Comparison of ENCODE assay signal across 7 mouse cellular contexts in the genomic region with DNA sequence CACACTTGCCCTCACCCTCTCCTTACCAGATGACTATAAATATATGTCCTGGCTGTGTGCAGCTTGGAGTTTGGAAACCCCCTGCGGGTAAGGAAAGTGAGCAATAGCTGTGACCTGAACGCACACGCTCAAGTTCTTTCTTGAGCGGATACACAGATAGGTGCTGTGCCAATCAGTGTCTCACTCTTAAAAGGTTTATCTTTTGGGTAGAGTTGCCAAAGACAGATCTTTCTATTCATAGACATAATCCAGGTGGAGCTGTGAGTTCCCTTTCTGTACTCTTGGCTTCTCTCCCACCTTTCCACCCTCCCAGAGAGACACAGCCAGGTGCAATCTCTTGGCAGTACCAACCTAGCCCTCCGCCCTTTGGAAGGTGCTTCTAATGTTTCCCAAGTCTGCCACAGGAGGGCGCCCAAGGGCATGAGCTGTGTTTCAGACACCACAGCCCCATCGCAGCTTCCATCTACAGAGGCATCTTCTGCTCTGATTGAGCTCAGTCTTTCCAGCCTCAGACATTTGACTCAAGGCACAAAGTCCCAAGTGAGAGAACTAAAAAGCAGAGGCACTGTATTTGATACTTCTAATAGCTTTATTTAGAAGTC. TPM values are rescaled to one million over a fixed set of nuclear protein-coding genes. Genes with fewer than 3 reads are reported as not detected.
DNase-seq lines count a peak whose midpoint lies in the region; ATAC-seq and TF ChIP-seq lines count a peak whose summit lies in the region.

No protein-coding gene starts in this region.

- no peak overlapping the region for H3K4me3 ChIP-seq in intestine, postnatal 0 days (ENCODE audit: low read depth, low read length)
- H3K4me3 ChIP-seq in midbrain, postnatal 0 days (ENCODE audit: low read depth, low read length) = no peak overlapping the region
- H3K4me3 ChIP-seq in stomach, embryonic 14.5 days (ENCODE audit: low read depth, low read length) = no peak overlapping the region

- peak; percentile 67 for ATAC-seq in intestine, postnatal 0 days
- ATAC-seq in midbrain, postnatal 0 days (ENCODE audit: low FRiP score) = peak; percentile 83
- peak; percentile 23; the same call in 1 of the 2 replicates for ATAC-seq in stomach, embryonic 14.5 days (ENCODE audit: insufficient number of reproducible peaks, insufficient read depth, low FRiP score, low read depth)

- DNase-seq in adrenal gland, adult 2 months = peak; percentile 74
- DNase-seq in cerebellum, postnatal 4 days (ENCODE audit: low spot score in 2 of 2) = peak; percentile 90 to 91
- DNase-seq in gastrocnemius, adult 8-10 months (ENCODE audit: low spot score in 2 of 2) = peak; percentile 41 to 57
- peak; percentile 78 to 82 for DNase-seq in left cerebral cortex, postnatal 25 days (ENCODE audit: low spot score in 2 of 2)
- peak; percentile 87 for DNase-seq in midbrain, postnatal 0 days (ENCODE audit: low spot score)

- no peak overlapping the region for H3K27ac ChIP-seq in intestine, postnatal 0 days (ENCODE audit: low read depth, low read length)
- no peak overlapping the region for H3K27ac ChIP-seq in midbrain, postnatal 0 days (ENCODE audit: low read depth, low read length)
- no peak overlapping the region for H3K27ac ChIP-seq in stomach, embryonic 14.5 days (ENCODE audit: low read length)

- no peaks in the 10 kb centered on the region for H3K27me3 ChIP-seq in intestine, postnatal 0 days (replicated peaks; ENCODE audit: control insufficient read depth, insufficient read depth, low read length)
- H3K27me3 ChIP-seq in midbrain, postnatal 0 days (ENCODE audit: insufficient read depth, low read length) = no peaks in the 10 kb centered on the region
- no peaks in the 10 kb centered on the region for H3K27me3 ChIP-seq in stomach, embryonic 14.5 days (ENCODE audit: control insufficient read depth, insufficient read depth, low read length)

- H3K9me3 ChIP-seq in intestine, postnatal 0 days (ENCODE audit: control insufficient read depth) = no peaks in the 10 kb centered on the region
- H3K9me3 ChIP-seq in midbrain, postnatal 0 days (ENCODE audit: low read length) = no peaks in the 10 kb centered on the region
- H3K9me3 ChIP-seq in stomach, embryonic 14.5 days (ENCODE audit: control insufficient read depth, low read depth, low read length) = no peaks in the 10 kb centered on the region

- intact Hi-C loops in left cerebral cortex, postnatal 25 days (cut with DNase I) = loop anchor here (1.0 to 5.0 kb wide), 3 partner anchors 55 to 619 kb away; no protein-coding TSS in a partner anchor

- 0 out of 2 replicates have a peak overlapping the region, but pooled peaks have one; percentile 3 for H3K9ac ChIP-seq in intestine, postnatal 0 days (ENCODE audit: low read depth, low read length)
- H3K9ac ChIP-seq in midbrain, postnatal 0 days (replicated peaks; ENCODE audit: low read length, poor library complexity, severe bottlenecking) = no peak overlapping the region
- H3K9ac ChIP-seq in stomach, embryonic 14.5 days (replicated peaks; ENCODE audit: low read depth, low read length) = no peak overlapping the region

- H3K36me3 ChIP-seq in intestine, postnatal 0 days (ENCODE audit: control insufficient read depth, insufficient read depth) = no peaks in the 10 kb centered on the region
- no peaks in the 10 kb centered on the region for H3K36me3 ChIP-seq in midbrain, postnatal 0 days (ENCODE audit: insufficient read depth, low read length)
- H3K36me3 ChIP-seq in stomach, embryonic 14.5 days (ENCODE audit: control insufficient read depth, insufficient read depth, low read length) = no peaks in the 10 kb centered on the region

- WGBS in intestine, postnatal 0 days = 38% methylated on average over 7 of the region's 7 CpGs
- WGBS in midbrain, postnatal 0 days = 45% methylated on average over 7 of the region's 7 CpGs
- 40% methylated on average over 7 of the region's 7 CpGs for WGBS in stomach, embryonic 14.5 days

- no peaks in the 10 kb centered on the region for H3K4me1 ChIP-seq in intestine, postnatal 0 days (replicated peaks; ENCODE audit: control insufficient read depth, insufficient read depth, low read length)
- no peaks in the 10 kb centered on the region for H3K4me1 ChIP-seq in midbrain, postnatal 0 days (ENCODE audit: insufficient read depth, low read length)
- peaks cover 9% of the 10 kb centered on the region; the same call in 1 of the 2 replicates for H3K4me1 ChIP-seq in stomach, embryonic 14.5 days (ENCODE audit: control insufficient read depth, insufficient read depth, low read length)

- peak; percentile 98 for TF ChIP-seq CTCF in intestine, postnatal 0 days (IDR thresholded peaks at IDR 0.05; ENCODE audit: low read depth)
- TF ChIP-seq CTCF in midbrain, postnatal 0 days (IDR thresholded peaks at IDR 0.05) = peak; percentile 97

- no peak overlapping the region for H3K4me2 ChIP-seq in intestine, postnatal 0 days (replicated peaks; ENCODE audit: low read depth)
- no peak overlapping the region for H3K4me2 ChIP-seq in midbrain, postnatal 0 days (ENCODE audit: low read depth, low read length, poor library complexity, severe bottlenecking)
- no peak overlapping the region for H3K4me2 ChIP-seq in stomach, embryonic 14.5 days (replicated peaks; ENCODE audit: low read depth, low read length)

RNA-seq across cellular contexts. Expression of a gene that starts 8.8 kb away (rescaled TPM):
- 10 to 100 TPM; 30.5 to 44.2 TPM for total RNA-seq in adrenal gland, adult 2 months (2021)
- polyA plus RNA-seq in adrenal gland, adult 2 months (2012; rRNA removed) = 108 and 121 TPM in 2 replicates
- total RNA-seq in gastrocnemius, adult 8-10 months (2022) = 10 to 100 TPM; 47.3 to 59.0 (median 56.1) TPM
- polyA plus RNA-seq in intestine, postnatal 0 days (2015; fragmentation: Nextera tagmentation; extraction: Ambion mirVana) = 62.7 and 63.4 TPM in 2 replicates
- 10 to 100 TPM; 10.1 to 12.3 TPM for total RNA-seq in left cerebral cortex, postnatal 25 days (2021)
- 4.5 and 5.3 TPM in 2 replicates for total RNA-seq in midbrain, postnatal 0 days (2014; rRNA removed)
- 5.2 TPM in 2 replicates for polyA plus RNA-seq in midbrain, postnatal 0 days (2015; fragmentation: Nextera tagmentation; extraction: Ambion mirVana)
- 138 and 146 TPM in 2 replicates for polyA plus RNA-seq in stomach, embryonic 14.5 days (2014; fragmentation: Nextera tagmentation; extraction: Ambion mirVana)

Comparison
In these comparisons a context has a peak if more than half of its experiments do, and no peak if none do; other contexts are left out.
1. ATAC-seq: peak in every context shown above with its lines; median percentile 83 in midbrain, postnatal 0 days; 67 in intestine, postnatal 0 days; 23 in stomach, embryonic 14.5 days.